Mouse (Mus musculus) intestine, embryonic 14.5 days (tissue): ENCODE results near the gene Krt27. TPM values are rescaled to one million over a fixed set of nuclear protein-coding genes. Genes with fewer than 3 reads are reported as not detected.
A peak's percentile ranks its signal among the peaks of the same experiment; 100 is the strongest.

Experiments used
- ATAC-seq: fragments of 200-750 bp; cut with Nextera tagmentation; replicated peaks from 2 replicates; pipeline ENCODE4 v1.8.0; 2017; ENCODE audit warnings: low read depth, moderate number of reproducible peaks, moderate TSS enrichment, moderate library complexity; ENCODE audit not compliant: low FRiP score, low TSS enrichment
- DNase-seq: peaks from one replicate; pipeline ENCODE4 v3.0.0-alpha.2; 2018; ENCODE audit warnings: low spot score
- H3K27ac ChIP-seq: fragments of 300-500 bp; sonication (generic); 2 replicates; pipeline ENCODE4 v1.5.1; 2014; ENCODE audit warnings: low read depth, mild to moderate bottlenecking, control low read depth
- H3K27me3 ChIP-seq: fragments of 300-500 bp; sonication (generic); replicated peaks from 2 replicates; pipeline ENCODE4 v1.6.1; 2014; ENCODE audit warnings: low read length, control low read depth; ENCODE audit not compliant: control insufficient read depth, insufficient read depth
- H3K36me3 ChIP-seq: fragments of 300-500 bp; sonication (generic); 2 replicates; pipeline ENCODE4 v1.6.1; 2014; ENCODE audit warnings: low read length, control low read depth; ENCODE audit not compliant: control insufficient read depth, insufficient read depth
- H3K4me1 ChIP-seq: fragments of 300-500 bp; sonication (generic); replicated peaks from 2 replicates; pipeline ENCODE4 v1.6.1; 2014; ENCODE audit warnings: low read length, control low read depth, mixed read lengths; ENCODE audit not compliant: control insufficient read depth, insufficient read depth
- H3K4me2 ChIP-seq: fragments of 300-500 bp; sonication (generic); 2 replicates; pipeline ENCODE4 v1.6.1; 2014; ENCODE audit warnings: low read length
- H3K4me3 ChIP-seq: fragments of 300-500 bp; sonication (generic); 2 replicates; pipeline ENCODE4 v1.5.1; 2014; ENCODE audit warnings: low read depth, low read length, control low read depth, mixed read lengths
- H3K9ac ChIP-seq: fragments of 300-500 bp; sonication (generic); 2 replicates; pipeline ENCODE4 v1.6.1; 2014; ENCODE audit warnings: mild to moderate bottlenecking, low read length
- H3K9me3 ChIP-seq: fragments of 300-500 bp; sonication (generic); 2 replicates; pipeline ENCODE4 v1.6.1; 2016; ENCODE audit warnings: low read length, control low read depth; ENCODE audit not compliant: control insufficient read depth
- WGBS: fragments of 180-500 bp; shearing (Covaris S2); extraction: QIAGEN DNeasy Blood & Tissue Kit; methylation state at CpG from one replicate; pipeline ENCODE4 v1.1.7; 2014; 5-methylcytosine and 5-hydroxymethylcytosine counted together
- polyA plus RNA-seq: library from polyadenylated mRNA; unstranded; fragments of >200 nt; fragmentation: Nextera tagmentation; extraction: Ambion mirVana; gene quantifications from 2 replicates; pipeline ENCODE4 v1.2.1, GENCODE M21; 2014

Krt27 gene
- polyA plus RNA-seq, 1 experiment from 2014 or later: not detected

GRCm38 (mm10) chr11:99389264-99389663 is 38.4 kb upstream of the Krt27 start, which contains the start of gene Krt10:
TSS of gene Krt10 (minus strand) at chr11:99389364.
- ATAC-seq (no peak), DNase-seq (no peak)
- Histone ChIP-seq H3K9me3 (no peaks in the 10 kb centered on the region), H3K36me3 (no peaks in the 10 kb centered on the region), H3K27ac (no peak within 1 kb of the TSS), H3K27me3 (no peaks in the 10 kb centered on the region), H3K9ac (no peak within 1 kb of the TSS), H3K4me2 (no peak within 1 kb of the TSS), H3K4me3 (no peak within 1 kb of the TSS), H3K4me1 (peaks cover 5% of the 10 kb centered on the region; the same call in 1 of the 2 replicates)
- 85% methylated on average over 4 of the region's 4 CpGs for WGBS

GRCm38 (mm10) chr11:99388661-99389060 is 37.8 kb upstream of the Krt27 start:
- Histone ChIP-seq H3K4me3 (no peak overlapping the region), H3K9me3 (no peaks in the 10 kb centered on the region), H3K4me1 (peaks cover 5% of the 10 kb centered on the region; the same call in 1 of the 2 replicates), H3K9ac (no peak overlapping the region), H3K36me3 (no peaks in the 10 kb centered on the region), H3K27me3 (no peaks in the 10 kb centered on the region), H3K27ac (no peak overlapping the region), H3K4me2 (no peak overlapping the region)
- no peak for DNase-seq
- ATAC-seq: no peak
- WGBS: 92% methylated on average over 18 of the region's 18 CpGs

- Histone ChIP-seq H3K9me3 (no peaks in the 10 kb centered on the region), H3K4me1 (peaks cover 5% of the 10 kb centered on the region; the same call in 1 of the 2 replicates), H3K36me3 (no peaks in the 10 kb centered on the region), H3K27me3 (no peaks in the 10 kb centered on the region), H3K9ac (peak overlapping the region; percentile 69), H3K4me2 (peak overlapping the region; percentile 86), H3K27ac (peak overlapping the region; percentile 99), H3K4me3 (peak overlapping the region; percentile 62)
- peak; percentile 90 for DNase-seq
- 1% methylated on average over 71 of the region's 71 CpGs for WGBS
- ATAC-seq: peak; percentile 77; the same call in 1 of the 2 replicates
These were observed 35.2 kb upstream of the Krt27 start for GRCm38 (mm10) chr11:99385813-99386721.

- H3K27ac ChIP-seq: no peak overlapping the region
- no peaks in the 10 kb centered on the region for H3K4me1 ChIP-seq
- DNase-seq (peak; percentile 84), ATAC-seq (peak; percentile 36; the same call in 1 of the 2 replicates)
- no peaks in the 10 kb centered on the region for H3K27me3 ChIP-seq
- H3K36me3 ChIP-seq: no peaks in the 10 kb centered on the region
- no peaks in the 10 kb centered on the region for H3K9me3 ChIP-seq
- WGBS: 20% methylated on average over 5 of the region's 5 CpGs
- H3K4me2 ChIP-seq: no peak overlapping the region
- no peak overlapping the region for H3K9ac ChIP-seq
- no peak overlapping the region for H3K4me3 ChIP-seq
These were observed 28.7 kb upstream of the Krt27 start for GRCm38 (mm10) chr11:99379568-99379967.

- DNase-seq (no peak), ATAC-seq (no peak)
- 85% methylated on average over 13 of the region's 13 CpGs for WGBS
These were observed 23.9 kb upstream of the Krt27 start, which contains the start of gene Krt28 for GRCm38 (mm10) chr11:99374803-99375202. TSS of gene Krt28 (minus strand) at chr11:99374903.

GRCm38 (mm10) chr11:99369853-99370451 is 19.0 kb upstream of the Krt27 start:
- DNase-seq (no peak), ATAC-seq (no peak)
- H3K4me2 ChIP-seq: no peak overlapping the region
- no peaks in the 10 kb centered on the region for H3K36me3 ChIP-seq
- H3K9me3 ChIP-seq: no peaks in the 10 kb centered on the region
- H3K4me3 ChIP-seq: no peak overlapping the region
- H3K4me1 ChIP-seq: no peaks in the 10 kb centered on the region
- no peak overlapping the region for H3K27ac ChIP-seq
- no peaks in the 10 kb centered on the region for H3K27me3 ChIP-seq
- H3K9ac ChIP-seq: no peak overlapping the region
- 85% methylated on average over 8 of the region's 8 CpGs for WGBS

More at GRCm38 (mm10) chr11:99374803-99375202, 23.9 kb upstream of the Krt27 start, which contains the start of gene Krt28:
- Histone ChIP-seq H3K27ac (no peak within 1 kb of the TSS), H3K9me3 (no peaks in the 10 kb centered on the region), H3K4me2 (no peak within 1 kb of the TSS), H3K9ac (no peak within 1 kb of the TSS), H3K27me3 (no peaks in the 10 kb centered on the region), H3K36me3 (no peaks in the 10 kb centered on the region), H3K4me1 (no peaks in the 10 kb centered on the region), H3K4me3 (no peak within 1 kb of the TSS)

- 9% methylated on average over 3 of the region's 3 CpGs for WGBS
- Histone ChIP-seq H3K9me3 (no peaks in the 10 kb centered on the region), H3K36me3 (no peaks in the 10 kb centered on the region), H3K4me1 (no peaks in the 10 kb centered on the region), H3K4me3 (no peak overlapping the region), H3K27me3 (no peaks in the 10 kb centered on the region), H3K27ac (no peak overlapping the region), H3K9ac (no peak overlapping the region), H3K4me2 (no peak overlapping the region)
- no peak for ATAC-seq
- DNase-seq: no peak
These were observed 18.3 kb upstream of the Krt27 start for GRCm38 (mm10) chr11:99369229-99369628.

GRCm38 (mm10) chr11:99366791-99367190 is 15.9 kb upstream of the Krt27 start:
- no peak overlapping the region for H3K9ac ChIP-seq
- ATAC-seq: no peak
- no peak overlapping the region for H3K4me2 ChIP-seq
- DNase-seq: no peak
- no peak overlapping the region for H3K27ac ChIP-seq
- 30% methylated on average over 10 of the region's 10 CpGs for WGBS
- no peaks in the 10 kb centered on the region for H3K27me3 ChIP-seq
- no peaks in the 10 kb centered on the region for H3K36me3 ChIP-seq
- no peak overlapping the region for H3K4me3 ChIP-seq
- H3K4me1 ChIP-seq: no peaks in the 10 kb centered on the region
- no peaks in the 10 kb centered on the region for H3K9me3 ChIP-seq
